Mouse (Mus musculus): Measurements from ENCODE around the gene Pgpep1. TPM values are rescaled to one million over a fixed set of nuclear protein-coding genes. Genes with fewer than 3 reads are reported as not detected.

Gene Pgpep1
- 3.7 and 5.0 TPM in 2 replicates for polyA plus RNA-seq (2012)

GRCm38 (mm10) chr8:70660273-70660725 lies at the start of gene Pgpep1:
Gene Pgpep1 (minus strand): TSS chr8:70660388.
- no peak for TF ChIP-seq GATA1 (IDR thresholded peaks at IDR 0.05; ENCODE audit: low read length)

GRCm38 (mm10) chr8:70709794-70710193 lies 49.6 kb upstream of the Pgpep1 start:
- TF ChIP-seq GATA1 (IDR thresholded peaks at IDR 0.05; ENCODE audit: low read length): no peak

- TF ChIP-seq GATA1 (IDR thresholded peaks at IDR 0.05; ENCODE audit: low read length): no peak
Observed at GRCm38 (mm10) chr8:70708281-70708680, 48.1 kb upstream of the Pgpep1 start.

GRCm38 (mm10) chr8:70703287-70703686 lies 43.1 kb upstream of the Pgpep1 start, which contains the start of gene Iqcn:
Gene Iqcn (plus strand): TSS chr8:70703457.
- no peak for TF ChIP-seq GATA1 (IDR thresholded peaks at IDR 0.05; ENCODE audit: low read length)

- TF ChIP-seq GATA1 (IDR thresholded peaks at IDR 0.05; ENCODE audit: low read length): no peak
Observed at GRCm38 (mm10) chr8:70702842-70703182, 42.6 kb upstream of the Pgpep1 start.

- TF ChIP-seq GATA1 (IDR thresholded peaks at IDR 0.05; ENCODE audit: low read length): no peak
Observed at GRCm38 (mm10) chr8:70701982-70702841, 42.0 kb upstream of the Pgpep1 start.

GRCm38 (mm10) chr8:70701048-70701981 lies 41.1 kb upstream of the Pgpep1 start:
- no peak for TF ChIP-seq GATA1 (IDR thresholded peaks at IDR 0.05; ENCODE audit: low read length)

GRCm38 (mm10) chr8:70700555-70700922 lies 40.4 kb upstream of the Pgpep1 start:
- no peak for TF ChIP-seq GATA1 (IDR thresholded peaks at IDR 0.05; ENCODE audit: low read length)

- TF ChIP-seq GATA1 (IDR thresholded peaks at IDR 0.05; ENCODE audit: low read length): no peak
Observed at GRCm38 (mm10) chr8:70699834-70700554, 39.8 kb upstream of the Pgpep1 start.

GRCm38 (mm10) chr8:70699116-70699833 lies 39.1 kb upstream of the Pgpep1 start:
- no peak for TF ChIP-seq GATA1 (IDR thresholded peaks at IDR 0.05; ENCODE audit: low read length)

GRCm38 (mm10) chr8:70698310-70699109 lies 38.3 kb upstream of the Pgpep1 start, which contains the start of gene Jund:
Gene Jund (plus strand): TSS chr8:70698949.
- no peak for TF ChIP-seq GATA1 (IDR thresholded peaks at IDR 0.05; ENCODE audit: low read length)

GRCm38 (mm10) chr8:70697366-70698250 lies 37.4 kb upstream of the Pgpep1 start:
- TF ChIP-seq GATA1 (IDR thresholded peaks at IDR 0.05; ENCODE audit: low read length): no peak

- TF ChIP-seq GATA1 (IDR thresholded peaks at IDR 0.05; ENCODE audit: low read length): no peak
Observed at GRCm38 (mm10) chr8:70696946-70697345, 36.8 kb upstream of the Pgpep1 start.

All from G1E-ER4 (cell line).